Mouse (Mus musculus) E14TG2a.4 (cell line): Measurements from ENCODE around the gene Mxd1.

Source experiments
- CTCF ChIP-seq: conservative IDR thresholded peaks from 2 replicates; pipeline ENCODE4 v1.5.1; 2014; ENCODE audit warnings: low read length
- NANOG ChIP-seq: IDR thresholded peaks from 2 replicates; pipeline ENCODE4 v1.6.1; 2014; ENCODE audit warnings: borderline replicate concordance, low read length, mixed read lengths
- POU5F1 ChIP-seq: IDR thresholded peaks from 2 replicates; pipeline ENCODE4 v1.6.1; 2014; ENCODE audit warnings: low read length, borderline replicate concordance

GRCm38 (mm10) chr6:86668580-86669239, at the start of gene Mxd1:
- TF ChIP-seq CTCF (no peak), NANOG (no peak), POU5F1 (no peak)
